Mouse (Mus musculus) ES-Bruce4 (cell line): ENCODE measurements at regions not wholly inside any gene's neighbourhood (a gene's known extent, or its start where the extent isn't known, plus 50 kb on each side); places are given as distances from the start of the nearest gene placed in this dataset.

ENCODE experiments used
- H3K27ac ChIP-seq: 2 replicates; pipeline ENCODE4 v1.5.1; 2012; ENCODE audit warnings: low read length, inconsistent platforms; ENCODE audit not compliant: insufficient read depth
- H3K27me3 ChIP-seq: 2 replicates; pipeline ENCODE4 v1.6.1; 2012; ENCODE audit warnings: mild to moderate bottlenecking, low read length, inconsistent platforms; ENCODE audit not compliant: control insufficient read depth, poor library complexity, insufficient read depth, severe bottlenecking
- H3K36me3 ChIP-seq: 2 replicates; pipeline ENCODE4 v1.6.1; 2012; ENCODE audit warnings: inconsistent platforms, mild to moderate bottlenecking, low read length, moderate library complexity; ENCODE audit not compliant: control insufficient read depth, poor library complexity, insufficient read depth, severe bottlenecking
- H3K4me1 ChIP-seq: one replicate; pipeline ENCODE4 v1.8.1; 2011; ENCODE audit warnings: low read length; ENCODE audit not compliant: control insufficient read depth, insufficient read depth
- H3K4me3 ChIP-seq: 2 replicates; pipeline ENCODE4 v1.5.1; 2011; ENCODE audit warnings: low read depth, mild to moderate bottlenecking, low read length
- H3K9ac ChIP-seq: 2 replicates; pipeline ENCODE4 v1.6.1; 2012; ENCODE audit warnings: low read depth, mild to moderate bottlenecking, inconsistent platforms; ENCODE audit not compliant: poor library complexity, severe bottlenecking
- H3K9me3 ChIP-seq: replicated peaks from 2 replicates; pipeline ENCODE4 v1.6.1; 2012; ENCODE audit warnings: mild to moderate bottlenecking, low read length, inconsistent platforms; ENCODE audit not compliant: control insufficient read depth, poor library complexity, insufficient read depth, severe bottlenecking
- CTCF ChIP-seq: IDR thresholded peaks from one replicate; pipeline ENCODE4 v1.8.1; 2011; ENCODE audit warnings: low read depth, low read length
- EP300 ChIP-seq: IDR thresholded peaks from 2 replicates; pipeline ENCODE4 v1.6.1; 2011; ENCODE audit warnings: low read depth, low read length; ENCODE audit not compliant: insufficient read depth
- POLR2A ChIP-seq: IDR thresholded peaks from one replicate; pipeline ENCODE4 v1.8.1; 2011; ENCODE audit warnings: low read length; ENCODE audit not compliant: insufficient read depth

- H3K27ac ChIP-seq, result peak overlapping the region; percentile 22
- TF ChIP-seq POLR2A (no peak), EP300 (no peak), CTCF (no peak)
- no peaks in the 10 kb centered on the region for H3K36me3 ChIP-seq
- H3K4me3 ChIP-seq, result no peak overlapping the region
- H3K4me1 ChIP-seq, result peaks cover 10% of the 10 kb centered on the region
- H3K9me3 ChIP-seq, result no peaks in the 10 kb centered on the region
- H3K9ac ChIP-seq, result peak overlapping the region; percentile 22
- no peaks in the 10 kb centered on the region for H3K27me3 ChIP-seq
These were observed 70.8 kb downstream of the Sall1 start for GRCm38 (mm10) chr8:88972993-88973690.

DNA sequence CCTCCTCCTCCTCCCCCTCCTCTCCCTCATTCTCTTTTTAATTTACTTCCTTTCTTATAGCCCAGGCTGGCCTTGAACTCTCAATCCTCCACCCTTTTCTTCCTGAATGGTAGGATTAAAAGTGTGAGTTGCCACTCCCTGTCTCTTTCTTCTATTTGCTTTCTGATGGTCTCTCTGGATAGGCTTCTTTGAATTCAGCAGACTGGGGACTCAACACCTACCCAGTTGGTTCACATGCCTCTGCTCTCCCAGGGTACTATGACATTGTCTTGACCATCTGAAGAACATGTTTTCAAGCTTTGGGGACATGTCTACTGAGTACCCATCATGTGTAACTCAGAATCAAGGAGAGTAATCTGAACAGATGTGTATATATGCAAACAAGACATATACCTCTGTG is 85.1 kb downstream of the Sall1 start:
- Histone ChIP-seq H3K4me3 (no peak overlapping the region), H3K27ac (no peak overlapping the region), H3K9me3 (peaks cover 14% of the 10 kb centered on the region), H3K9ac (no peak overlapping the region), H3K36me3 (no peaks in the 10 kb centered on the region), H3K4me1 (no peaks in the 10 kb centered on the region), H3K27me3 (no peaks in the 10 kb centered on the region)
- no peak for TF ChIP-seq POLR2A
- TF ChIP-seq EP300, result no peak
- no peak for TF ChIP-seq CTCF

DNA sequence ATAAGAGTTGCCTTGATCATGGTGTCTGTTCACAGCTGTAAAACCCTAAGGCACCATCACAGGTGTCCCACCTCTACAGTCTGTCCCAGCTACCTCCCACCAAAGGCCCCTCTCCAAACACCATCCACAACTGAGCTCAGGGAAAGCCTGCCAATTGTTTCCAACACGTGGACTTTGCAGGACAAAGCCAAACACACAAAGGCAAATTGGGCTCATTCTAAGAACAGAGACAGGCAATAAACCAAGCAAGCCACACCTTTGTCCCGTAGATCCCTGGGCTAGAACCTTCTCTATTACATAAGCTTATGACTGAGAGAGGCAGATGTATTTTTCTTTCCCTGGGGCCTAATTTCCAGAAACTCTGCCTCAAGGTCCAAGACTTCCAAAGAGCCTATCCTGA is 90.8 kb downstream of the Sall1 start:
- Histone ChIP-seq H3K36me3 (no peaks in the 10 kb centered on the region), H3K9me3 (peaks cover 9% of the 10 kb centered on the region), H3K4me1 (peaks cover 5% of the 10 kb centered on the region), H3K4me3 (no peak overlapping the region), H3K27ac (peak overlapping the region; percentile 44), H3K27me3 (no peaks in the 10 kb centered on the region), H3K9ac (no peak overlapping the region)
- no peak for TF ChIP-seq POLR2A
- TF ChIP-seq EP300, result 0 out of 2 replicates have a peak, but pooled peaks have one; percentile 42

DNA sequence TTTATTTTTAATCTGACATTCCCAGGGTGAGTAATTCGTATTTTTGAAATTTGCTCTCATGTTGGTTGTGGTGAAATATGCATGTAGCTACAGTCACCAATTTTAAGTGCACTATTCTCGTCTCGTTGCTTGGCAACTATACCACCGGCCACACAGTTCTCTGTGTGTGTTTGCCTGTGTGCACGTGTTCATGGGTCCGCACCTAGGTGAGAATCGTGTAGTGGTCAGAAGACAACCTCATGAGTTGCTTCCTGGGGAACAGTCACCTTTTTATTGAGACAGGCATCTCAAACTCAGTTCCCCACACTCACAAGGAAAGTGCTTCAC is 92.2 kb downstream of the Sall1 start:
- Histone ChIP-seq H3K9ac (0 out of 2 replicates have a peak overlapping the region, but pooled peaks have one; percentile 62), H3K9me3 (peaks cover under 1% of the 10 kb centered on the region; the same call in 1 of the 2 replicates), H3K4me3 (no peak overlapping the region), H3K36me3 (no peaks in the 10 kb centered on the region), H3K4me1 (peaks cover 10% of the 10 kb centered on the region), H3K27me3 (no peaks in the 10 kb centered on the region), H3K27ac (peak overlapping the region; percentile 14; the same call in 1 of the 2 replicates)
- no peak for TF ChIP-seq EP300
- no peak for TF ChIP-seq CTCF
- no peak for TF ChIP-seq POLR2A

DNA sequence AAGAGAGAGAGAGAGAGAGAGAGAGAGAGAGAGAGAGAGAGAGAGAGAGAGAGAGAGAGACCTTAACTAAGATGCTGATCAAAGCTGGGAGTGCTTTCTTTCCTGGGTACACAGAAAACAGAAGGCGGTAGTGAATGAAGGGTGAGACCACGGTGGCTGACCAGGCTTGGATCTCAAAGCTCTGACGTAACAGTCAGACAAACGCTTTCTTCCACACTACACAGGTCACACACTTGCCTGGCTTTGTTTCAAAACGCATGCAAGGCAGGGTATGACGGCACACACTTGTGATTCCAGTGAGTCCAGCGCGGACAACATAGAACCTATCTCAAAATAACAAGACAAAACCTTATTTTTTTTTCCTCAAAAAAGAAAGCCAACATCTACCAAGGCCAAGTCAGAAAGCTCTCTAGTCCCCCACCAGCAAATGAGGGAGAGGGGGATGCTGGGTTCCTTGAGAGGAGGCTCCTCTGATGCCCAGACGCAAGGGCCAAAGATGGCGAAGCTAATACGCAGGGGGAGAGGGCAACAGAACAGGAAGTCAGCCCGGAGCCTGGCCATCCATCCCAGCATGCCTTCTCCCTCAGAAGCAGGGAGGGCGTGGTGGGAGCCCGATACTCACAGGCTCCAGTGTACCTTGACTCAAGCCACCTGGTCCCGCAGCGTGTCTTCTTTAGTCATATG is 92.7 kb downstream of the Sall1 start:
- peak overlapping the region; percentile 14 for H3K27ac ChIP-seq
- peak overlapping the region; percentile 62; the same call in 1 of the 2 replicates for H3K9ac ChIP-seq

GRCm38 (mm10) chr8:88949975-88950374 is 94.0 kb downstream of the Sall1 start:
- Histone ChIP-seq H3K9ac (peak overlapping the region; percentile 62), H3K9me3 (no peaks in the 10 kb centered on the region), H3K4me3 (peak overlapping the region; percentile 24), H3K4me1 (peaks cover 14% of the 10 kb centered on the region), H3K27ac (peak overlapping the region; percentile 91), H3K27me3 (no peaks in the 10 kb centered on the region), H3K36me3 (no peaks in the 10 kb centered on the region)
- peak; percentile 55; the same call in 1 of the 2 replicates for TF ChIP-seq EP300
- no peak for TF ChIP-seq POLR2A

More for the DNA sequence above, 92.7 kb downstream of the Sall1 start:
- Histone ChIP-seq H3K4me3 (peak overlapping the region; percentile 15), H3K4me1 (peaks cover 10% of the 10 kb centered on the region), H3K9me3 (no peaks in the 10 kb centered on the region), H3K27me3 (no peaks in the 10 kb centered on the region), H3K36me3 (no peaks in the 10 kb centered on the region)
- TF ChIP-seq EP300, result no peak
- no peak for TF ChIP-seq CTCF
- TF ChIP-seq POLR2A, result no peak
